Mouse (Mus musculus) thymus, postnatal 0 days (tissue): ENCODE data around the gene Moap1. TPM values are rescaled to one million over a fixed set of nuclear protein-coding genes. Genes with fewer than 3 reads are reported as not detected.

Experiments used
- DNase-seq: peaks from one replicate; pipeline ENCODE4 v3.0.0-alpha.2; 2015; ENCODE audit warnings: low spot score
- polyA plus RNA-seq: library from polyadenylated mRNA; unstranded; fragments of >200 nt; fragmentation: Nextera tagmentation; extraction: Ambion mirVana; gene quantifications from 2 replicates; pipeline ENCODE4 v1.2.1, GENCODE M21; 2015

Gene Moap1
- polyA plus RNA-seq, 1 experiment from 2014 or later, result 16.1 TPM

- DNase-seq, result no peak
These were observed 1.4 kb downstream of the Moap1 start for GRCm38 (mm10) chr12:102742056-102742455.

DNA sequence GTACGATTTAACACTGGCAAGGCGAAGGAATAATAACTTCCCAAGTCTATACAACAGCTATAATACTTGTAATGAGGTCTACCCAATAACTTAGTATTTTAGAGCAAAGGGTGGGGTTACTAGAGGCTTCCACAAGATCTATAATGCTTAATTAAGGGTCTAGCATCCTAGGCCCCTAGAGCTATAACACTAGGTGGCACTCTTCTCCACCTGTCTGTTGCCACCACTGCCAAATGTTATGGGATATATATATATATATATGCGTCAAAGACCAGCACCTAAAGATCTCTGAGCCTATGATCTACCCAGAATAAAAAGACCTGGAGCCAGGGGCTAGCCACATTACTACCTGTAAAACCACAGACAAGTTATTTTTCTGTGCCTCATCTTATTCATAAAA is 3.2 kb downstream of the Moap1 start:
- DNase-seq, result peak; percentile 56

GRCm38 (mm10) chr12:102739096-102739495 is 4.4 kb downstream of the Moap1 start:
- no peak for DNase-seq

GRCm38 (mm10) chr12:102733381-102733780 is 10.1 kb downstream of the Moap1 start:
- peak; percentile 79 for DNase-seq

GRCm38 (mm10) chr12:102730798-102731619 is 12.5 kb downstream of the Moap1 start:
- no peak for DNase-seq

DNA sequence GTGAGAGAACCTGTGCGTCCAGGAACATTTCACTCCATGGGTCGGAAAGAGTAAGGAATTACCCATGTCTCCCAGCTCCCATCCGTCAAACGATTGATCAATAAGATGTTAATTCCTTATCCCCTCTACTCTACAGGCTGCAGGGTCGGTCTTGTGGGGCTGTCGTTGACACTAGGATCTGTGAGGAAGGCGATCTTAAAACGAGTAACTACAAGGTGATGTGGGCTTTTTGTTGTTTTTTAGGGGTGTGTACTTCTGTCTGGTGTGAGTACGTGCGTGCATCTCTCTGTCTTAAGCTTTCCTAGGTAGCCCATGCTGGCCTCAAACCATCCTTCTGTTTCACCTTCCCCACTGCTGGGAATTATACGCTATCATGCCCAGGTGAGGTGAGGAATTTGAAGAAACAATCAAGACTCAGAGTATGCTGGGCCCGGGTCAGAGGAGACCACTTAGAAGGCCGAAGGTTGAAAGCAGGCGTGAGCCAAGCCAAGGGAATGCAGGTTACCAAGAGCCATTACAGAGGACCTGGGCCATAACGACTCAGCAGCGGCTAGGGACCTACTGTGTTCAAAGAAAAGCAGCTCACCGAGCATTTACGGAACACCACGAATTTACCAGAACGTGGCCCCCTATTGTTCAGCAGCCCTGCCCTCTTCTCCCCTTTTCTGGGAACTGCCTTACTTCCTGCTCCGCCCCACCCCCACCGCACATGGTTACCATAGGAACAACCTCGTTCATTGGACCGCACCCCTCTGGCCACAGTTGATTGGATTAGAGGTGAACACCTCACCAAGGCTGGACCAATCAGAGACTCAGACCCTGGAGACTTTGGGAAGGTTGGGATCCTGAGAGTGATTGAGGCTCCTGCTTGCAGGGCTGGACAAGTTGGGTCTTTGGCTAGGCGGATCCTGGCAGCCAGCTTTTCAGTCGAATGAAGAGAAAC is 13.3 kb downstream of the Moap1 start:
- DNase-seq, result peak; percentile 76

- DNase-seq, result no peak
These were observed 17.7 kb downstream of the Moap1 start for GRCm38 (mm10) chr12:102725761-102726175.

DNA sequence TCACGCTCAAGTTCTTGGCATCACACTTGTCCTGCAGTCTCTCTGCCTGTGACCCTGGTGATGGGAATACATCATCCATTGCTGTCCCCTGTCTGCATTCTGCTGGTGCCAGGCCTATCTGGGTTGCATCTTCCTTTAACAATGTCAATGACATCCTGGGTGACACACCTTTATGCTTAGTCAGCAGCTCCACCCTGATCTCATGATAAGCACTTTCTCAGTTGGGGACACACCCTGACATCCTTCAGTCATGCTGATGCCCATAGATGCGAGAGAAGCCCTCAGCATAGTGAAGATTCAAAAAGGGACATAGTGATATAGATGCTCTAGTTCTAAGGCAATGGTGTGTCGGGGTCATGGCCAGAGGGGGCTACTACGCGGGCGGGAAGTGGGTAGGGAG is 18.3 kb downstream of the Moap1 start:
- DNase-seq, result no peak

- DNase-seq, result no peak
These were observed 19.6 kb downstream of the Moap1 start for GRCm38 (mm10) chr12:102723861-102724260.

GRCm38 (mm10) chr12:102722966-102723365 is 20.5 kb downstream of the Moap1 start:
- no peak for DNase-seq

- peak; percentile 80 for DNase-seq
These were observed 21.0 kb downstream of the Moap1 start for GRCm38 (mm10) chr12:102722451-102722850.

- peak; percentile 71 for DNase-seq
These were observed 23.7 kb downstream of the Moap1 start for GRCm38 (mm10) chr12:102719552-102720315.

GRCm38 (mm10) chr12:102714654-102715395 is 28.6 kb downstream of the Moap1 start:
- DNase-seq, result no peak

GRCm38 (mm10) chr12:102714116-102714515 is 29.3 kb downstream of the Moap1 start:
- no peak for DNase-seq

GRCm38 (mm10) chr12:102713153-102713865 is 30.2 kb downstream of the Moap1 start:
- DNase-seq, result no peak

GRCm38 (mm10) chr12:102710851-102711375 is 32.5 kb downstream of the Moap1 start:
- no peak for DNase-seq

- DNase-seq, result no peak
These were observed 33.6 kb downstream of the Moap1 start for GRCm38 (mm10) chr12:102709896-102710295.

GRCm38 (mm10) chr12:102708220-102708619 is 35.2 kb downstream of the Moap1 start:
- DNase-seq, result no peak

- no peak for DNase-seq
These were observed 36.5 kb downstream of the Moap1 start for GRCm38 (mm10) chr12:102706833-102707463.
